Mouse (Mus musculus): ENCODE measurements at regions not wholly inside any gene's neighbourhood (a gene's known extent, or its start where the extent isn't known, plus 50 kb on each side); places are given as distances from the start of the nearest gene placed in this dataset.

DNA sequence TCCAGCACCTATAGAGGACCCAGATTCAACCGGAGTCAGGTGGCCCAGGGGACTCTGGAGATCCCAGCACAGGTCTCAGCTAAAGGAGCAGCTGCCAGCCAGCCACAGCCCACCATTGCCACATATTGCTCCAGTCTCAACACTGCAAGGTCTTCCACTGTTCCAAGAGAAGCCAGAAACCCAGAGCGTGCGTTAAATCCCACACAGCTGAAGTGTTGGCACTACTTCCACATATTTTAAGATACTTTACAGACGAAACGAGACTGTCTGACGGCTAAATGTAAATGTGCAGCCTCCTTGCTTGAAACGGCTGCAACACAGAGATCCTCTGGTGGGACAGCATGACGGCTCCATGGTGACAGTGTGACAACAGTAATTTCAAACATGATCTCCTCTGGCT lies 327.3 kb upstream of the Kdm8 start:
- no peak for TF ChIP-seq MAFK (IDR thresholded peaks at IDR 0.05; ENCODE audit: borderline replicate concordance, low read depth, low read length)
- no peak for TF ChIP-seq CTCF (IDR thresholded peaks at IDR 0.05 in 2 of 3, conservative IDR thresholded peaks at IDR 0.05 in 1 of 3; ENCODE audit: control insufficient read depth in 1 of 3, insufficient read depth in 1 of 3, low read depth in 2 of 3, low read length in 3 of 3, poor library complexity in 1 of 3, severe bottlenecking in 1 of 3)
- no peak for TF ChIP-seq POLR2AphosphoS2 (IDR thresholded peaks at IDR 0.05; ENCODE audit: low read length)
- no peak for TF ChIP-seq CHD1 (IDR thresholded peaks at IDR 0.05; ENCODE audit: low read depth, low read length)
- no peak for TF ChIP-seq E2F4 (IDR thresholded peaks at IDR 0.05; ENCODE audit: borderline replicate concordance, low read depth, low read length)
- TF ChIP-seq ELF1 (IDR thresholded peaks at IDR 0.05; ENCODE audit: low read depth, low read length) = no peak
- no peak for TF ChIP-seq TAL1 (IDR thresholded peaks at IDR 0.05; ENCODE audit: low read length)
- no peak for TF ChIP-seq ZC3H11A (IDR thresholded peaks at IDR 0.05; ENCODE audit: low read depth, low read length)
- no peak for TF ChIP-seq GABPA (IDR thresholded peaks at IDR 0.05; ENCODE audit: low read depth, low read length)
- TF ChIP-seq MEF2A (IDR thresholded peaks at IDR 0.05; ENCODE audit: extremely low read depth, insufficient replicate concordance, low read depth, low read length, poor library complexity, severe bottlenecking) = no peak
- no peak for TF ChIP-seq RCOR1 (IDR thresholded peaks at IDR 0.05; ENCODE audit: low read depth, low read length)

Data from MEL (cell line).